Mouse (Mus musculus): ENCODE measurements around the gene Duxf3. TPM values are rescaled to one million over a fixed set of nuclear protein-coding genes. Genes with fewer than 3 reads are reported as not detected.

The Duxf3 gene
- polyA plus RNA-seq, 1 experiment from 2014 or later = not detected

DNA sequence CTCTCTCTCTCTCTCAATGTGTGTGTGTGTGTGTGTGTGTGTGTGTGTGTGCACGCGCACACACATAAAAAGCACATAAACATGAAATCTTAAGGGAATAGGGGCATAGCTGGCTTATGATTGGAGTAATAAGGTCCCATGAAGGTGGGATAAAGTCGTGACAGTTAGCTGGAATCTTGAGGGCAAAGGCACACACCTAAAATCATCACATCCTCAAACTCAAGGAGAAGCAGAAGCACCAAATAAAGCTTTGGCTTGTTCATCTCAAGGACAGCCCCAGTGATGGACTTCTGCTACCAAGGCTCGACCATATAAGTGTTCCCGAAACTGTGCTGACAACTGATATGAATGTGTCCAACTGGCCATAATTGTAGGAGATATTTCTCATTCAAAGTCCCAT is 17.5 kb downstream of the Duxf3 start:
- no peak overlapping the region for H3K4me2 ChIP-seq (ENCODE audit: low read length)
- no peaks in the 10 kb centered on the region for H3K27me3 ChIP-seq (replicated peaks; ENCODE audit: control insufficient read depth, insufficient read depth, low read length)
- no peak overlapping the region for H3K9ac ChIP-seq (ENCODE audit: low read length)
- no peak overlapping the region for H3K4me3 ChIP-seq (ENCODE audit: low read depth, low read length)
- ATAC-seq (replicated peaks; ENCODE audit: low FRiP score, low TSS enrichment, low read depth) (no peak), DNase-seq (ENCODE audit: low spot score) (no peak)
- WGBS = 82% methylated on average over 5 of the region's 5 CpGs
- no peaks in the 10 kb centered on the region for H3K9me3 ChIP-seq (ENCODE audit: control insufficient read depth, low read length)
- no peaks in the 10 kb centered on the region for H3K36me3 ChIP-seq (ENCODE audit: control insufficient read depth, insufficient read depth, low read length)
- no peak overlapping the region for H3K27ac ChIP-seq (ENCODE audit: low read depth)
- no peaks in the 10 kb centered on the region for H3K4me1 ChIP-seq (replicated peaks; ENCODE audit: control insufficient read depth, insufficient read depth, low read length)

- no peak overlapping the region for H3K9ac ChIP-seq (ENCODE audit: low read length)
- H3K4me3 ChIP-seq (ENCODE audit: low read depth, low read length) = no peak overlapping the region
- ATAC-seq (replicated peaks; ENCODE audit: low FRiP score, low TSS enrichment, low read depth) (no peak), DNase-seq (ENCODE audit: low spot score) (no peak)
- H3K9me3 ChIP-seq (ENCODE audit: control insufficient read depth, low read length) = no peaks in the 10 kb centered on the region
- no peaks in the 10 kb centered on the region for H3K27me3 ChIP-seq (replicated peaks; ENCODE audit: control insufficient read depth, insufficient read depth, low read length)
- no peaks in the 10 kb centered on the region for H3K36me3 ChIP-seq (ENCODE audit: control insufficient read depth, insufficient read depth, low read length)
- H3K4me2 ChIP-seq (ENCODE audit: low read length) = no peak overlapping the region
- no peaks in the 10 kb centered on the region for H3K4me1 ChIP-seq (replicated peaks; ENCODE audit: control insufficient read depth, insufficient read depth, low read length)
- no peak overlapping the region for H3K27ac ChIP-seq (ENCODE audit: low read depth)
Measured at GRCm38 (mm10) chr10:58214497-58214896, 18.0 kb downstream of the Duxf3 start.

GRCm38 (mm10) chr10:58212230-58212629 is 20.2 kb downstream of the Duxf3 start:
- no peak overlapping the region for H3K27ac ChIP-seq (ENCODE audit: low read depth)
- ATAC-seq (replicated peaks; ENCODE audit: low FRiP score, low TSS enrichment, low read depth) (no peak), DNase-seq (ENCODE audit: low spot score) (no peak)
- H3K36me3 ChIP-seq (ENCODE audit: control insufficient read depth, insufficient read depth, low read length) = no peaks in the 10 kb centered on the region
- no peak overlapping the region for H3K9ac ChIP-seq (ENCODE audit: low read length)
- H3K4me2 ChIP-seq (ENCODE audit: low read length) = no peak overlapping the region
- H3K4me1 ChIP-seq (replicated peaks; ENCODE audit: control insufficient read depth, insufficient read depth, low read length) = no peaks in the 10 kb centered on the region
- H3K4me3 ChIP-seq (ENCODE audit: low read depth, low read length) = no peak overlapping the region
- H3K27me3 ChIP-seq (replicated peaks; ENCODE audit: control insufficient read depth, insufficient read depth, low read length) = no peaks in the 10 kb centered on the region
- 75% methylated on average over 7 of the region's 7 CpGs for WGBS
- no peaks in the 10 kb centered on the region for H3K9me3 ChIP-seq (ENCODE audit: control insufficient read depth, low read length)

- Histone ChIP-seq H3K4me1 (replicated peaks; ENCODE audit: control insufficient read depth, insufficient read depth, low read length) (no peaks in the 10 kb centered on the region), H3K4me2 (ENCODE audit: low read length) (no peak overlapping the region), H3K9ac (ENCODE audit: low read length) (no peak overlapping the region), H3K4me3 (ENCODE audit: low read depth, low read length) (no peak overlapping the region), H3K36me3 (ENCODE audit: control insufficient read depth, insufficient read depth, low read length) (no peaks in the 10 kb centered on the region), H3K9me3 (ENCODE audit: control insufficient read depth, low read length) (no peaks in the 10 kb centered on the region), H3K27me3 (replicated peaks; ENCODE audit: control insufficient read depth, insufficient read depth, low read length) (no peaks in the 10 kb centered on the region), H3K27ac (ENCODE audit: low read depth) (no peak overlapping the region)
- DNase-seq (ENCODE audit: low spot score) (no peak), ATAC-seq (replicated peaks; ENCODE audit: low FRiP score, low TSS enrichment, low read depth) (no peak)
- WGBS = 91% methylated on average over 2 of the region's 2 CpGs
Measured at GRCm38 (mm10) chr10:58211213-58211612, 21.3 kb downstream of the Duxf3 start.

GRCm38 (mm10) chr10:58210514-58210913 is 22.0 kb downstream of the Duxf3 start:
- ATAC-seq (replicated peaks; ENCODE audit: low FRiP score, low TSS enrichment, low read depth) (no peak), DNase-seq (ENCODE audit: low spot score) (no peak)
- Histone ChIP-seq H3K27ac (ENCODE audit: low read depth) (no peak overlapping the region), H3K9me3 (ENCODE audit: control insufficient read depth, low read length) (no peaks in the 10 kb centered on the region), H3K4me1 (replicated peaks; ENCODE audit: control insufficient read depth, insufficient read depth, low read length) (no peaks in the 10 kb centered on the region), H3K36me3 (ENCODE audit: control insufficient read depth, insufficient read depth, low read length) (no peaks in the 10 kb centered on the region), H3K27me3 (replicated peaks; ENCODE audit: control insufficient read depth, insufficient read depth, low read length) (no peaks in the 10 kb centered on the region), H3K4me2 (ENCODE audit: low read length) (no peak overlapping the region), H3K4me3 (ENCODE audit: low read depth, low read length) (no peak overlapping the region), H3K9ac (ENCODE audit: low read length) (no peak overlapping the region)
- 72% methylated on average over 1 of the region's 1 CpGs for WGBS

GRCm38 (mm10) chr10:58209710-58210467 is 22.6 kb downstream of the Duxf3 start:
- DNase-seq (ENCODE audit: low spot score) (no peak), ATAC-seq (replicated peaks; ENCODE audit: low FRiP score, low TSS enrichment, low read depth) (no peak)
- H3K9me3 ChIP-seq (ENCODE audit: control insufficient read depth, low read length) = no peaks in the 10 kb centered on the region
- H3K27ac ChIP-seq (ENCODE audit: low read depth) = no peak overlapping the region
- H3K4me1 ChIP-seq (replicated peaks; ENCODE audit: control insufficient read depth, insufficient read depth, low read length) = no peaks in the 10 kb centered on the region
- H3K36me3 ChIP-seq (ENCODE audit: control insufficient read depth, insufficient read depth, low read length) = no peaks in the 10 kb centered on the region
- no peak overlapping the region for H3K4me2 ChIP-seq (ENCODE audit: low read length)
- no peaks in the 10 kb centered on the region for H3K27me3 ChIP-seq (replicated peaks; ENCODE audit: control insufficient read depth, insufficient read depth, low read length)
- 73% methylated on average over 2 of the region's 2 CpGs for WGBS
- H3K4me3 ChIP-seq (ENCODE audit: low read depth, low read length) = no peak overlapping the region
- H3K9ac ChIP-seq (ENCODE audit: low read length) = no peak overlapping the region

- no peaks in the 10 kb centered on the region for H3K4me1 ChIP-seq (replicated peaks; ENCODE audit: control insufficient read depth, insufficient read depth, low read length)
- H3K9me3 ChIP-seq (ENCODE audit: control insufficient read depth, low read length) = no peaks in the 10 kb centered on the region
- H3K4me3 ChIP-seq (ENCODE audit: low read depth, low read length) = no peak overlapping the region
- H3K36me3 ChIP-seq (ENCODE audit: control insufficient read depth, insufficient read depth, low read length) = no peaks in the 10 kb centered on the region
- 87% methylated on average over 4 of the region's 4 CpGs for WGBS
- ATAC-seq (replicated peaks; ENCODE audit: low FRiP score, low TSS enrichment, low read depth) = no peak
- no peak overlapping the region for H3K9ac ChIP-seq (ENCODE audit: low read length)
- H3K4me2 ChIP-seq (ENCODE audit: low read length) = no peak overlapping the region
- DNase-seq (ENCODE audit: low spot score) = no peak
- no peak overlapping the region for H3K27ac ChIP-seq (ENCODE audit: low read depth)
- no peaks in the 10 kb centered on the region for H3K27me3 ChIP-seq (replicated peaks; ENCODE audit: control insufficient read depth, insufficient read depth, low read length)
Measured at GRCm38 (mm10) chr10:58206639-58207404, 25.7 kb downstream of the Duxf3 start.

DNA sequence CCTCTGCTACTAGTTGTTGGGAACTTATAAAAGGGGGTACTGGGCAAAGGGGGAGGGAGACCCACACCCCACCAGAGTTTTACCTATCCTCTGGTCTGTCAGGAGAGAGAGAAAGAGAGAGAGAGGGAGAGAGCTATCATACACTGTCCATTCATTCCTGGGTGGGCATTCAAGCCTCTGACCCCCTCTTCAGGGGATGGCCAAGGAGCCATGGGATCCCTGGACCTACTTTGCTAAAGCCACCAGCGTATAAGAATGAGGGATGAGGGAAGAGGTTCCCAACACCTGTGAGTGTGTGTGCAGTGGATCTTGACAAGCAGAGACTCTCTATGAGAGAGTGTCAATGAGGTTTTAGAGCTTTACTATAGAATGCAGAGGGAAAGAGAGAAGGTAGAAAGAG is 26.5 kb downstream of the Duxf3 start:
- Histone ChIP-seq H3K9ac (ENCODE audit: low read length) (no peak overlapping the region), H3K4me2 (ENCODE audit: low read length) (no peak overlapping the region), H3K27ac (ENCODE audit: low read depth) (no peak overlapping the region), H3K27me3 (replicated peaks; ENCODE audit: control insufficient read depth, insufficient read depth, low read length) (no peaks in the 10 kb centered on the region), H3K9me3 (ENCODE audit: control insufficient read depth, low read length) (no peaks in the 10 kb centered on the region), H3K4me3 (ENCODE audit: low read depth, low read length) (no peak overlapping the region), H3K36me3 (ENCODE audit: control insufficient read depth, insufficient read depth, low read length) (no peaks in the 10 kb centered on the region), H3K4me1 (replicated peaks; ENCODE audit: control insufficient read depth, insufficient read depth, low read length) (no peaks in the 10 kb centered on the region)
- DNase-seq (ENCODE audit: low spot score) = no peak
- no peak for ATAC-seq (replicated peaks; ENCODE audit: low FRiP score, low TSS enrichment, low read depth)
- 33% methylated on average over 1 of the region's 1 CpGs for WGBS

Data from intestine, embryonic 14.5 days (tissue).